22 mouse cellular contexts compared by ENCODE assay signal in the genomic region with DNA sequence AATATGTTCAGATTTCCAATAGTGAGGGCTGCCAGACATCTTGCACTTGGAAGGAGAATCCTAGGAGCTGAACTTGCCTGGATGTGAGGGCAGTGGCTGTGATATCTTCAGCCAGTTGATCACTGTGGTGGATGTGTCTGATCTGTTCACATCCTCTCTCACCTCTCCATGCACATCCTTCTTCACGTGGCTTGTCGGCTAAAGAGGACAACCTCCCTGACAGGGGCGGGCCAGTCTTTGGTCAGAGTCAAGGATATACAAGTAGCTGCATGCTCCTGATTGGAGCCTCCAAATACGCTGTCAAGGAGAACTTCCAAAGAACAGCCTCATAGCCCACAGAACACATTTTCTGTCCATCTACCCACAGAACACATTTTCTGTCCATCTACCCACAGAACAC. TPM values are rescaled to one million over a fixed set of nuclear protein-coding genes. Genes with fewer than 3 reads are reported as not detected.
DNase-seq lines count a peak whose midpoint lies in the region; ATAC-seq lines count a peak whose summit lies in the region.
"Had no signal": no experiment of that assay in that cellular context is flagged by ENCODE, and none has a peak within 500 bp of the region (broad histone marks: within the 10 kb centered on the region; RNA-seq: fewer than 3 reads in every experiment).

No protein-coding gene starts in this region.

- H3K4me1 ChIP-seq in midbrain, embryonic 11.5 days (ENCODE audit: control insufficient read depth, insufficient read depth, low read length), result peaks cover 9% of the 10 kb centered on the region
- H3K4me1 ChIP-seq in midbrain, embryonic 13.5 days (replicated peaks), result peaks cover 20% of the 10 kb centered on the region

- peak; percentile 21; the same call in 1 of the 2 replicates for ATAC-seq in frontal cortex, adult (ENCODE audit: low TSS enrichment)
- ATAC-seq in midbrain, embryonic 11.5 days (ENCODE audit: low FRiP score), result no peak
- no peak for ATAC-seq in midbrain, embryonic 13.5 days
- ATAC-seq: activated CD4-positive, CD25-positive, alpha-beta regulatory T cell, adult 4 months; CD4-positive, CD25-positive, alpha-beta regulatory T cell, adult 4 months; Patski had no signal

- no peaks in the 10 kb centered on the region for H3K36me3 ChIP-seq in midbrain, embryonic 11.5 days (ENCODE audit: control insufficient read depth, insufficient read depth, low read length)
- H3K36me3 ChIP-seq in midbrain, embryonic 13.5 days, result no peaks in the 10 kb centered on the region
- H3K36me3 ChIP-seq: G1E had no signal

- no peak overlapping the region for H3K9ac ChIP-seq in midbrain, embryonic 11.5 days (ENCODE audit: low read length)
- no peak overlapping the region for H3K9ac ChIP-seq in midbrain, embryonic 13.5 days (replicated peaks)

- no peak for DNase-seq in frontal cortex, postnatal 10 days (ENCODE audit: low spot score in 2 of 2)
- DNase-seq in heart, adult 11 months, result peak; percentile 70
- no peak for DNase-seq in heart, adult 8-10 months (ENCODE audit: low spot score)
- peak; percentile 51 for DNase-seq in midbrain, embryonic 11.5 days (ENCODE audit: low spot score, missing footprints)
- DNase-seq: adrenal gland, adult 2 months; adrenal gland, adult 8-10 months; adrenal gland, postnatal 10 days; adrenal gland, postnatal 14 days; adrenal gland, postnatal 25 days; adrenal gland, postnatal 36 days; B cell, adult 2 months; cerebellum, adult 11 months; cerebellum, adult 11-12 months; cerebellum, adult 18-20 months had no signal

- H3K4me2 ChIP-seq in midbrain, embryonic 11.5 days, result no peak overlapping the region
- H3K4me2 ChIP-seq in midbrain, embryonic 13.5 days (replicated peaks), result no peak overlapping the region

- H3K9me3 ChIP-seq in midbrain, embryonic 11.5 days (ENCODE audit: control insufficient read depth, low read length), result no peaks in the 10 kb centered on the region
- no peaks in the 10 kb centered on the region for H3K9me3 ChIP-seq in midbrain, embryonic 13.5 days
- H3K9me3 ChIP-seq: G1E had no signal

- 96% methylated on average over 4 of the region's 4 CpGs for WGBS in midbrain, embryonic 11.5 days
- WGBS in midbrain, embryonic 13.5 days, result 84% methylated on average over 4 of the region's 4 CpGs

- no peak overlapping the region for H3K4me3 ChIP-seq in midbrain, embryonic 11.5 days (ENCODE audit: low read depth, low read length)
- no peak overlapping the region for H3K4me3 ChIP-seq in midbrain, embryonic 13.5 days (replicated peaks)

- peaks cover 3% of the 10 kb centered on the region; the same call in 1 of the 2 replicates for H3K27me3 ChIP-seq in midbrain, embryonic 11.5 days (ENCODE audit: control insufficient read depth, insufficient read depth, low read length)
- no peaks in the 10 kb centered on the region; the same call in 1 of the 2 replicates for H3K27me3 ChIP-seq in midbrain, embryonic 13.5 days
- H3K27me3 ChIP-seq: CH12.LX had no signal

- H3K27ac ChIP-seq in midbrain, embryonic 11.5 days (ENCODE audit: low read depth, low read length), result no peak overlapping the region
- H3K27ac ChIP-seq in midbrain, embryonic 13.5 days, result no peak overlapping the region

RNA-seq across cellular contexts. Expression of a gene that starts 58.6 kb away (rescaled TPM):
- total RNA-seq in heart, adult 8-10 months (2022), result under 1 TPM; 0.32 to 0.87 (median 0.61) TPM
- 4.3 and 5.2 TPM in 2 replicates for polyA plus RNA-seq in midbrain, embryonic 11.5 days (2014; fragmentation: Nextera tagmentation; extraction: Ambion mirVana)
- polyA plus RNA-seq in midbrain, embryonic 13.5 days (2015; fragmentation: Nextera tagmentation; extraction: Ambion mirVana), result 23.9 and 24.8 TPM in 2 replicates
- total RNA-seq: CH12.LX had no signal
- polyA plus RNA-seq: C2C12, G1E had no signal

Comparison
In these comparisons a context has a peak if more than half of its experiments do, and no peak if none do; other contexts are left out.
1. DNase-seq: peak in heart, adult 11 months (single experiment) and midbrain, embryonic 11.5 days (single experiment); none in frontal cortex, postnatal 10 days (0 of 2) and heart, adult 8-10 months (single experiment).